Mouse (Mus musculus) CH12.LX (cell line): ENCODE results near the gene Sgip1.
A peak's percentile ranks its signal among the peaks of the same experiment; 100 is the strongest.

Experiments used
- BHLHE40 ChIP-seq: IDR thresholded peaks from 2 replicates; pipeline ENCODE4 v1.6.1; 2011; ENCODE audit warnings: mild to moderate bottlenecking, low read depth, low read length, improper control_type of control experiment
- CTCF ChIP-seq, 2 experiments: IDR thresholded peaks in 1 of 2; conservative IDR thresholded peaks in 1 of 2; 2 replicates each; pipeline ENCODE4 v1.5.1; 2011 to 2012; ENCODE audit warnings: low read depth in 2 of 2, low read length in 2 of 2, improper control_type of control experiment in 1 of 2, inconsistent platforms in 1 of 2, mild to moderate bottlenecking in 1 of 2, moderate library complexity in 1 of 2
- E2F4 ChIP-seq: IDR thresholded peaks from 2 replicates; pipeline ENCODE4 v1.6.1; 2011; ENCODE audit warnings: low read depth, low read length, improper control_type of control experiment; ENCODE audit not compliant: insufficient replicate concordance
- EP300 ChIP-seq: IDR thresholded peaks from 2 replicates; pipeline ENCODE4 v1.6.1; 2011; ENCODE audit warnings: low read length, improper control_type of control experiment
- GABPA ChIP-seq: IDR thresholded peaks from 2 replicates; pipeline ENCODE4 v1.6.1; 2012; ENCODE audit warnings: low read depth, low read length, improper control_type of control experiment, inconsistent platforms; ENCODE audit not compliant: insufficient replicate concordance
- HCFC1 ChIP-seq: IDR thresholded peaks from 2 replicates; pipeline ENCODE4 v1.6.1; 2012; ENCODE audit warnings: low read depth, mild to moderate bottlenecking, inconsistent platforms, low read length, improper control_type of control experiment
- TCF12 ChIP-seq: IDR thresholded peaks from 2 replicates; pipeline ENCODE4 v1.6.1; 2014; ENCODE audit warnings: low read depth, mild to moderate bottlenecking, inconsistent platforms, low read length, improper control_type of control experiment
- USF1 ChIP-seq: IDR thresholded peaks from 2 replicates; pipeline ENCODE4 v1.6.1; 2014; ENCODE audit warnings: low read depth, mild to moderate bottlenecking, inconsistent platforms, low read length, improper control_type of control experiment

DNA sequence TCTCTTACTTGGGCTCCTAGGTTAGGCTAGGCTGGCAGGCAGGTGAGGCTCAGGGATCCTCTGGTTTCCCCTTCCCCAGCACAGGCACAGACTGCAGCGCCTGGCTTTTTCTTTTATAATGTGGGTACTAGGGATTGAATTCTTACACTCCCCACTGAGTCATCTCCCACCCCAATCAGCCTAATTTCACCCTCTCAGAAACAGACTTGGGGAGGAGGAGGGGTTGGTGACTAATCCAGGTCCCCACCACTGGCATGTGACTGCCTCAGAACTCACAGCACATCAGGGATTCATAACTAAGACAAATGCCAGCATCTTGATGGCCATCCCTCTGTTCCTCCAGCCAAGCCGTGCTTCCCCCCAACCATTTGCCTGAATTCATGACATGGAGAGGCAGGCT is 85.1 kb downstream of the Sgip1 start:
- TF ChIP-seq CTCF (conservative IDR thresholded peaks at IDR 0.05 in 1 of 2, IDR thresholded peaks at IDR 0.05 in 1 of 2; ENCODE audit: low read depth in 2 of 2, low read length in 2 of 2) (no peak), BHLHE40 (peak; percentile 22; the same call in 1 of the 2 replicates), EP300 (no peak), TCF12 (no peak), USF1 (no peak), E2F4 (no peak), GABPA (no peak), HCFC1 (no peak)
